Mouse (Mus musculus): ENCODE measurements around the gene Eif3l. TPM values are rescaled to one million over a fixed set of nuclear protein-coding genes. Genes with fewer than 3 reads are reported as not detected.

Gene Eif3l
- polyA plus RNA-seq, 1 experiment from 2014 or later, result 275 TPM

GRCm38 (mm10) chr15:79071117-79072039 is 3.6 kb upstream of the Eif3l start:
- H3K36me3 ChIP-seq (ENCODE audit: control insufficient read depth, insufficient read depth, low read length), result no peaks in the 10 kb centered on the region
- H3K27ac ChIP-seq (replicated peaks; ENCODE audit: low read depth, low read length), result no peak overlapping the region
- H3K4me2 ChIP-seq (ENCODE audit: low read depth, severe bottlenecking), result no peak overlapping the region
- no peaks in the 10 kb centered on the region for H3K27me3 ChIP-seq (ENCODE audit: control insufficient read depth, insufficient read depth, low read length)
- ATAC-seq (ENCODE audit: insufficient number of reproducible peaks, low FRiP score, low TSS enrichment, low read depth), result no peak
- WGBS, result 65% methylated on average over 5 of the region's 5 CpGs
- peaks cover 9% of the 10 kb centered on the region; the same call in 1 of the 2 replicates for H3K4me1 ChIP-seq (ENCODE audit: control insufficient read depth, insufficient read depth, low read length)
- no peak for DNase-seq (ENCODE audit: low spot score)
- no peaks in the 10 kb centered on the region for H3K9me3 ChIP-seq (ENCODE audit: control insufficient read depth, low read length)
- H3K9ac ChIP-seq (ENCODE audit: low read length), result no peak overlapping the region
- H3K4me3 ChIP-seq (ENCODE audit: low read depth, low read length), result no peak overlapping the region

GRCm38 (mm10) chr15:79073752-79074151 is 1.2 kb upstream of the Eif3l start:
- H3K4me2 ChIP-seq (ENCODE audit: low read depth, severe bottlenecking), result no peak overlapping the region
- no peak overlapping the region for H3K27ac ChIP-seq (replicated peaks; ENCODE audit: low read depth, low read length)
- ATAC-seq (ENCODE audit: insufficient number of reproducible peaks, low FRiP score, low TSS enrichment, low read depth) (no peak), DNase-seq (ENCODE audit: low spot score) (no peak)
- no peak overlapping the region for H3K9ac ChIP-seq (ENCODE audit: low read length)
- no peaks in the 10 kb centered on the region for H3K27me3 ChIP-seq (ENCODE audit: control insufficient read depth, insufficient read depth, low read length)
- H3K9me3 ChIP-seq (ENCODE audit: control insufficient read depth, low read length), result no peaks in the 10 kb centered on the region
- peaks cover 5% of the 10 kb centered on the region; the same call in 1 of the 2 replicates for H3K4me1 ChIP-seq (ENCODE audit: control insufficient read depth, insufficient read depth, low read length)
- H3K4me3 ChIP-seq (ENCODE audit: low read depth, low read length), result no peak overlapping the region
- H3K36me3 ChIP-seq (ENCODE audit: control insufficient read depth, insufficient read depth, low read length), result peaks cover 10% of the 10 kb centered on the region

- ATAC-seq (ENCODE audit: insufficient number of reproducible peaks, low FRiP score, low TSS enrichment, low read depth), result no peak
- Histone ChIP-seq H3K36me3 (ENCODE audit: control insufficient read depth, insufficient read depth, low read length) (peaks cover 11% of the 10 kb centered on the region), H3K9me3 (ENCODE audit: control insufficient read depth, low read length) (no peaks in the 10 kb centered on the region), H3K27me3 (ENCODE audit: control insufficient read depth, insufficient read depth, low read length) (no peaks in the 10 kb centered on the region), H3K27ac (replicated peaks; ENCODE audit: low read depth, low read length) (peak overlapping the region; percentile 86), H3K9ac (ENCODE audit: low read length) (peak overlapping the region; percentile 83; the same call in 1 of the 2 replicates), H3K4me1 (ENCODE audit: control insufficient read depth, insufficient read depth, low read length) (peaks cover 5% of the 10 kb centered on the region; the same call in 1 of the 2 replicates), H3K4me3 (ENCODE audit: low read depth, low read length) (peak overlapping the region; percentile 96), H3K4me2 (ENCODE audit: low read depth, severe bottlenecking) (peak overlapping the region; percentile 88)
- 38% methylated on average over 10 of the region's 10 CpGs for WGBS
- DNase-seq (ENCODE audit: low spot score), result no peak
These were observed 533 bp upstream of the Eif3l start for GRCm38 (mm10) chr15:79074446-79074845.

DNA sequence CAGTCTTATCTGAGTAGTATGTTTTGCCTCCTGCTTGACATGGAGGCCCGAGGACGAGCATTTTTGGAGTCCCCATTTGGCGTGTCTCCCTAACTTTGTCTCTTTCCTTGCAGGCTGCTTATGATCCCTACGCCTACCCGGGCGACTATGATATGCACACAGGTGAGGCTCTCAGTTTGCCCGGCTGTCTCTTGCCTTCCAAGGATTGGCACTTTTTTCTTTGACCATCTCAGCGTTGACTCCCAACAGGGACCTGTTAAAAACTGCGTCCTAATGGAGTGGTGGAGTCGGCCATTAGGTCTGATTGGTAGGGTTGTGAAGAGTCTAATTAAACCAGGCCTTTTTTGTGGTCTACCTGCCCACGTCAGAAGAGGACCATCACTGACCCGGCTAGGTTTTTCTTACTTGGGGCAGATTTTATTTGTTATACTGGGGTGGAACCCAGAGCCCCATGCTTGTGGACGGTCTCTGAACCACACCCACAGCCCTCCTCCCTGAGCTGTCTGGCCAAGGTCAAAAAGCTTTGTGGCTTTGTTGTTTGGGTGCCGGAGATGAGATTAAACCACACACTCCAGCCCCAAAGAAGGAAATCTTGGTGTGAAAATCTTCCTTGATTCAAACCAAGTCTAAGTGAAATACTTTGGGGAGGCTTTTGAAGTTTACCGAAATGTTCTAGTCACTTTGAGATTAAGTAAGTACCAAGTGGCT is 833 bp downstream of the Eif3l start:
- Histone ChIP-seq H3K4me2 (ENCODE audit: low read depth, severe bottlenecking) (peak overlapping the region; percentile 88), H3K9me3 (ENCODE audit: control insufficient read depth, low read length) (no peaks in the 10 kb centered on the region), H3K4me1 (ENCODE audit: control insufficient read depth, insufficient read depth, low read length) (peaks cover 5% of the 10 kb centered on the region; the same call in 1 of the 2 replicates), H3K27me3 (ENCODE audit: control insufficient read depth, insufficient read depth, low read length) (no peaks in the 10 kb centered on the region), H3K9ac (ENCODE audit: low read length) (peak overlapping the region; percentile 83), H3K27ac (replicated peaks; ENCODE audit: low read depth, low read length) (no peak overlapping the region), H3K36me3 (ENCODE audit: control insufficient read depth, insufficient read depth, low read length) (peaks cover 19% of the 10 kb centered on the region), H3K4me3 (ENCODE audit: low read depth, low read length) (peak overlapping the region; percentile 96)
- 39% methylated on average over 15 of the region's 15 CpGs for WGBS
- DNase-seq (ENCODE audit: low spot score), result no peak
- peak; percentile 36; the same call in 1 of the 2 replicates for ATAC-seq (ENCODE audit: insufficient number of reproducible peaks, low FRiP score, low TSS enrichment, low read depth)

DNA sequence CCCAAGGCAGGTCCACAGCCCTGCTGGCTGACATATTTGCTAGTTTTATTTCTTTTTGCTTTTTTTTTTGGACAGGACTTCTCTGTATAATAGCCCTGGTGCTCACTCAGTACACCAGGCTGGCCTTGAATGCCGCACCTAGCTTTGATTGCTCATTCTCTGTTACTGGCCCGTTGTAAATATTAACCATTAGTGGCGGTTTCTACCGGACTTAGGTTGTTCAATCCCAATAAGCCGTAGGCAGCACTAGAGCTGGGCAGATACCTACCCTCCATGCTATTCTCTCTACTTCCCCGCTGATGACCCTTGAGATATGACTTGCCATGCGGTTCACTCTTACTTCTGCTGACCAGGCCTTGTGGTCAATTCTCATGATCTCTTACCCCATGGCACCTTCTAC is 4.6 kb downstream of the Eif3l start:
- no peak for ATAC-seq (ENCODE audit: insufficient number of reproducible peaks, low FRiP score, low TSS enrichment, low read depth)
- H3K9me3 ChIP-seq (ENCODE audit: control insufficient read depth, low read length), result no peaks in the 10 kb centered on the region
- peaks cover 5% of the 10 kb centered on the region; the same call in 1 of the 2 replicates for H3K4me1 ChIP-seq (ENCODE audit: control insufficient read depth, insufficient read depth, low read length)
- DNase-seq (ENCODE audit: low spot score), result no peak
- no peak overlapping the region for H3K4me2 ChIP-seq (ENCODE audit: low read depth, severe bottlenecking)
- no peaks in the 10 kb centered on the region for H3K27me3 ChIP-seq (ENCODE audit: control insufficient read depth, insufficient read depth, low read length)
- H3K27ac ChIP-seq (replicated peaks; ENCODE audit: low read depth, low read length), result no peak overlapping the region
- peaks cover 36% of the 10 kb centered on the region for H3K36me3 ChIP-seq (ENCODE audit: control insufficient read depth, insufficient read depth, low read length)
- no peak overlapping the region for H3K9ac ChIP-seq (ENCODE audit: low read length)
- WGBS, result 97% methylated on average over 7 of the region's 7 CpGs
- no peak overlapping the region for H3K4me3 ChIP-seq (ENCODE audit: low read depth, low read length)

DNA sequence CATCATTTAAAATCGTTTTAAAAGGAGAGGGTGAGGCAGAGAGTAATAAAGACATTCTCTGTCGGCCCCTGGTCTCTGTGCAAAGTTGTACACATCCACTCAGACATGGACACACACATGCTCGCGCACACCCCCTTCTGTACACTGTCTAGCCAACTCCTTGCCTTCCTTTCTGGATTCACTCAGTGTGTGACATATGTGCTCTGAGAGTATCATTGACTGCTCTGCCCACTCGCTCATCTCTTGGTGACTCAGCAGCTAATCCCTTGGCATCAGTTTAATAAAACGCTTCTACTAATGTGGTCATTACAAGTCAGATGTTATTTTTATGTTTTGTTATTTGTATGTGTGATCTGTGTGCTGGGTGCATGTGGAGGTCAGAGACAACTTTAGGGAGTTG is 17.3 kb downstream of the Eif3l start:
- no peak overlapping the region for H3K9ac ChIP-seq (ENCODE audit: low read length)
- no peaks in the 10 kb centered on the region for H3K4me1 ChIP-seq (ENCODE audit: control insufficient read depth, insufficient read depth, low read length)
- 91% methylated on average over 6 of the region's 6 CpGs for WGBS

GRCm38 (mm10) chr15:79093083-79093839 is 18.3 kb downstream of the Eif3l start:
- Histone ChIP-seq H3K4me3 (ENCODE audit: low read depth, low read length) (no peak overlapping the region), H3K27ac (replicated peaks; ENCODE audit: low read depth, low read length) (no peak overlapping the region), H3K4me1 (ENCODE audit: control insufficient read depth, insufficient read depth, low read length) (no peaks in the 10 kb centered on the region), H3K9ac (ENCODE audit: low read length) (no peak overlapping the region), H3K36me3 (ENCODE audit: control insufficient read depth, insufficient read depth, low read length) (peaks cover 28% of the 10 kb centered on the region), H3K4me2 (ENCODE audit: low read depth, severe bottlenecking) (no peak overlapping the region), H3K9me3 (ENCODE audit: control insufficient read depth, low read length) (no peaks in the 10 kb centered on the region), H3K27me3 (ENCODE audit: control insufficient read depth, insufficient read depth, low read length) (no peaks in the 10 kb centered on the region)
- ATAC-seq (ENCODE audit: insufficient number of reproducible peaks, low FRiP score, low TSS enrichment, low read depth) (no peak), DNase-seq (ENCODE audit: low spot score) (no peak)
- WGBS, result 81% methylated on average over 7 of the region's 7 CpGs

More for the DNA sequence above, 17.3 kb downstream of the Eif3l start:
- no peak for ATAC-seq (ENCODE audit: insufficient number of reproducible peaks, low FRiP score, low TSS enrichment, low read depth)
- peaks cover 30% of the 10 kb centered on the region for H3K36me3 ChIP-seq (ENCODE audit: control insufficient read depth, insufficient read depth, low read length)
- no peak for DNase-seq (ENCODE audit: low spot score)
- no peak overlapping the region for H3K4me2 ChIP-seq (ENCODE audit: low read depth, severe bottlenecking)
- H3K27ac ChIP-seq (replicated peaks; ENCODE audit: low read depth, low read length), result no peak overlapping the region
- no peaks in the 10 kb centered on the region for H3K27me3 ChIP-seq (ENCODE audit: control insufficient read depth, insufficient read depth, low read length)
- no peaks in the 10 kb centered on the region for H3K9me3 ChIP-seq (ENCODE audit: control insufficient read depth, low read length)
- H3K4me3 ChIP-seq (ENCODE audit: low read depth, low read length), result no peak overlapping the region

- no peak for DNase-seq (ENCODE audit: low spot score)
- WGBS, result 94% methylated on average over 5 of the region's 5 CpGs
- Histone ChIP-seq H3K9ac (ENCODE audit: low read length) (no peak overlapping the region), H3K27me3 (ENCODE audit: control insufficient read depth, insufficient read depth, low read length) (no peaks in the 10 kb centered on the region), H3K9me3 (ENCODE audit: control insufficient read depth, low read length) (no peaks in the 10 kb centered on the region), H3K4me3 (ENCODE audit: low read depth, low read length) (no peak overlapping the region), H3K4me1 (ENCODE audit: control insufficient read depth, insufficient read depth, low read length) (no peaks in the 10 kb centered on the region), H3K4me2 (ENCODE audit: low read depth, severe bottlenecking) (no peak overlapping the region), H3K27ac (replicated peaks; ENCODE audit: low read depth, low read length) (no peak overlapping the region), H3K36me3 (ENCODE audit: control insufficient read depth, insufficient read depth, low read length) (peaks cover 18% of the 10 kb centered on the region)
- no peak for ATAC-seq (ENCODE audit: insufficient number of reproducible peaks, low FRiP score, low TSS enrichment, low read depth)
These were observed 20.5 kb downstream of the Eif3l start for GRCm38 (mm10) chr15:79095483-79095882.

All from limb, embryonic 11.5 days (tissue).